Mouse (Mus musculus) embryo, embryonic 9.5 days (tissue): ENCODE measurements around the gene Rbpms2.
A peak's percentile ranks its signal among the peaks of the same experiment; 100 is the strongest.
"Not testable (repeated sequence)": the region's sequence is repeated elsewhere in the genome, so short reads cannot be mapped to it uniquely, and the experiment has no call there.

Experiments
- DNase-seq: peaks from one replicate; pipeline ENCODE4 v3.0.0-alpha.2; 2017; ENCODE audit errors: extremely low spot score

Rbpms2 gene

DNA sequence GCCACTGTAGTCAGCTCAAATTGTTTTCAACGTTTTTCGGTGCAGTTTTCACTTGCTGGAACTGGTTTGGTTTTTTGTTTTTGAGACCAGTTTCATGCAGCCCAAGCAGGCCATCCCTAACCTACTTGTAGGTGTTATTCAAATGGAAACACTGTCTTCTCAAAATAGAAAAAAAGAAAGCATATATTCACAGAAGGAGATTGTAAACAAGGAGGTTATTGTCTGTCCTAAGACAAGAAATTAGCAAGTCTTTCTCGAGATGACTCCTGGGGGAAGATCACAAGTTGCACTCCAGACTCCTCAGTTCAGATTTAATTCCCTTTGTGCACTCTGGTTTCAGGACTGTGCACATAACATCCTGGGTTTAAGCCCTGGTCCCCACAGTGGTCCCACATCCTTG is 10.1 kb upstream of the Rbpms2 start:
- no peak for DNase-seq

DNA sequence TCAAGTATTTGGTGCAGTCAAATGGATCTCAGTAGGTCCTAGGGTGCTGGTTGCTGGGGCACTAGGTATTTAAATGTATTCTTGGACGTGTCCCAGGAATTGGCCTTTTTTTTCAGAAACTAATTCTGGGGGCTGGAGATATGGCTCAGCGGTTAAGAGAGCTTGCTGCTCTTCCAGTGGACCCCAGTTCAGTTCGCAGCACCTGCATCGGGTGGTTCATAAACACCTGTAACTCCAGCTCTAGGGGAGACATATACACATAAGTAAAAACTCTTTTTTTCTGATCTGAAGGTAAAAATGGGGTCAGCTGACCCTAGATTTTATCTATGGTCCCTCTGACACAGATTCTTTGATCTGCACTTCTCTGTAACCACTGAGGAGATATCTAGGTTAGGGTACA is 8.3 kb upstream of the Rbpms2 start:
- DNase-seq: no peak

DNA sequence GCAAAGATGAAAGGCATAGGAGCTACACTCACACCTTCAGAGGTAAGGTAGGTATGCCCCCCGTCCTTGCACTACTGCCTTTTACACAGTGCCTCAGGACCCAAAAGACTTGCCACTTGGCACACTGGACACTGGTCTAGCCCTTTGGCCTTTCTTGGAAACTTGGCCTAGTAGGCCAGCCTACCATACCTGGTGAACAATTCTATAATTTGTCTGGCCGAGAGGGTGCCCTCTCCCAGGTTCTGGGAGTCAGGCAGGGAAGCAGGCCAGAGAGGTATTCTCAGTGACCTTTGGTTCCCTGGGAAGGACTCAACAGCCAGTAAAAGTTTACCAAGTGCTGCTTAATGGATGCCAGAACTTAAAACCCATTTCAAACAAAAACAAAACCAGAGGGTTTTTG is 7.8 kb upstream of the Rbpms2 start:
- no peak for DNase-seq

DNA sequence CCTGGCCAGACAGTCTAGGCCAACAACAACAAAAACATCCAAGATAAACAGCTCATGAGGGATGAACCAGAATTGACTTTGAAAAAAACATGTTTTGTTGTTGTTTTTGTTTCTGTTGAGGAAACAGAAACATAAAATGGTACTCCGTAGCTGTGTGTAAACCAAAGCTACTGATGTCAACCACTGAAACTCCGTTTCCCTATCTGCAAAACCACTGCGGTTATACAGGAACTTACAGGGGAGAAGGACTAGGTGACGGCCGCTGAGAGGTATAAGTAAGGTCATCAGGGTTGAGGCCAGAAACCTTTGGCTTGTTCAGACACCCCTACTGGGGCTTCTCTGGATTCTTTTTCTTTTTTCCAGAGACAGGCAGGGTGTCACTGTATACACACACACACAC is 6.6 kb upstream of the Rbpms2 start:
- no peak for DNase-seq

DNA sequence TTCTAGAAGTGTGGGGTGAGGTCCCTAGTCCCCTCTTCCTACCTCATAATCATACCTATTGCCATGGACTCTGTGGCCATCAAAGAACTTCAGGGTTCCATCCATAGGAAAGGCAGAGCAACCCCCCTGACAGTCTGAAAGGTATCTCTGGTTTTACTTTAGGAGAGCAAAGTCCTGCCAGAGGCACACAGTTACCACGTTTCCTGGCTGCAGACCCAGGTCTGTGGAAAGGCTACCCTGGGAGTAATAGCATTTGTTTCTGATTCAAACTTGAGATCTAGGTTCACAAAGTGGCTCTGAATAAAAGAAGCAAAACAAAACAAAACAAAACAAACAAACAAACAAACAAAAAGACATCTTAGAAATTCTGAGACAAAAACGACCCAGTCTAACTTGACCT is 5.2 kb upstream of the Rbpms2 start:
- no peak for DNase-seq

DNA sequence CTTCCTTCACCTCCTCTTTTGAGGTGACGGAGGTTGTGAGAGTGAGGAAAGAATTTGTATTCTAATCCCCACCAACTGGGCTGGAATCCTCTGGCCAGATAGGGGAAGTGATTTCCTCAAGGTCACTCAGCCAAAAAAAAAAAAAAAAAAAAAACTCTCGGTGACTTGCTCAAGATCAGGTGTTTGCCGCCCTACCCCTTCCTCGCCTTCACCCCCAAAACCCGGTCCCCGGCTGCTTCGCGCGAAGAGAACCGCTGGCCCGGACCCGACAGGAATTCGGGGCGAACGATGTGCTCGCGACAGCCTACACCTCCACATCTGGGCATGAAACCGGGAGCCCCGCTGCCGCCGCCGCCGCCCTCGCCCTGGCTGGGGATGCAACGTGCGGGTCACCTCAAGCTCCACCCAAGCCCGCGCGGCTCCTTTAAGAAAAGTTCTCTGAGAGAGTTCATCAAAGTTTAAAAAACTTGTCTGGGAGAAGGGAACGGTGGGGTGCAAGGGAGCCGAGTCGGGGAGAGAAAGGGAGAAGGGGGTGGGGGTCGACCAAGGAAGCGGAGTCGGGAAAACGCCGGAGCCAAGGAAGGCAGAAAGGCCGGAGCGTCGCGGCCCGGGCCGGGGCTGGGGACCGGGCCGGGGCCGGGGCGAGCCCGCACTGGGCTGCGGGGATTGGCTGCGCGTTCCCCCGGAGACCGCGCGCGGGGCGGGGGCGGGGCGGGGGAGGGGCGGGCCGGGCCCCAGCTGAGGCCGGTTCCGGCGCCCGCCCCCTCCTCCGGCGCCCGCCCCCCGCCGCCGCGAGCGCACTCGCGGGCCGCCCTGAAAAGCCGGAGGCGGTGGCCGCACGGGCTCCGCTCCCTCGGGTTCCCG is 551 bp downstream of the Rbpms2 start:
- no peak for DNase-seq

DNA sequence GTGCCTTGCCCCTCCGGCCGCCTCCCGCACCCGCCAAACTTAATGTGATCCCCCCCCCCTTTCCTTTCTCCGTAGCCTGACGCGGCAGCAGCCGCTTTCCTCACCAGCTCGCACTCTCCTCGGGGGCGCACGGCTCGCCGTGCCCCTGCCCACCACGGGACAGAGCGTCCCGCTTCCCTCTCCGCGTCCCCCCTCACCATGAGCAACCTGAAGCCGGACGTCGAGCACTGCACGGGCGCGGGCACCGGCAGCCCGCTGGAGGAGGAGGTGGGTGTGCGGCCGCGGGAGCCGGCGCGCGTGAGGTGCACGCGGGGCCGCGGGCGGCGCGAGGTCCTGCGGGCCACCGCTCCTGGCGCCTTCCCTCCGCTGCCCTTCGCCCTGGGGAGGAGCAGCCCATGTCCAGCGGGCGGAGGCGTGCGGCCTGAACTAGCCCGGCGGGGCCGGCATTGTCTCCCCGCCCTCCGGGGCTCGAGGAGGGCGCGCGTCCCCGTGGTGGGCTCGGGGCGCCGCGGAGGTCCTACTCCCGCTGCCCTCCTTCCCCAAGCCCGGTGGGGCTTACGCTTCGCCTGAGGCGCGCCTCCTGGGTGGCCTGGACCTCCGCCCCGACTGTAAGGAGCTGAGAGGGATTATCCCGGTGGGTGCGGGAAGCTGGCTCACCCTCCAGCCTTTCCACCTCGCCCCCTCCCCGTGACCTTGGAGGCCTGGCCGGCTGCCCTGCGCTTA is 1.3 kb downstream of the Rbpms2 start:
- peak; percentile 77 for DNase-seq

DNA sequence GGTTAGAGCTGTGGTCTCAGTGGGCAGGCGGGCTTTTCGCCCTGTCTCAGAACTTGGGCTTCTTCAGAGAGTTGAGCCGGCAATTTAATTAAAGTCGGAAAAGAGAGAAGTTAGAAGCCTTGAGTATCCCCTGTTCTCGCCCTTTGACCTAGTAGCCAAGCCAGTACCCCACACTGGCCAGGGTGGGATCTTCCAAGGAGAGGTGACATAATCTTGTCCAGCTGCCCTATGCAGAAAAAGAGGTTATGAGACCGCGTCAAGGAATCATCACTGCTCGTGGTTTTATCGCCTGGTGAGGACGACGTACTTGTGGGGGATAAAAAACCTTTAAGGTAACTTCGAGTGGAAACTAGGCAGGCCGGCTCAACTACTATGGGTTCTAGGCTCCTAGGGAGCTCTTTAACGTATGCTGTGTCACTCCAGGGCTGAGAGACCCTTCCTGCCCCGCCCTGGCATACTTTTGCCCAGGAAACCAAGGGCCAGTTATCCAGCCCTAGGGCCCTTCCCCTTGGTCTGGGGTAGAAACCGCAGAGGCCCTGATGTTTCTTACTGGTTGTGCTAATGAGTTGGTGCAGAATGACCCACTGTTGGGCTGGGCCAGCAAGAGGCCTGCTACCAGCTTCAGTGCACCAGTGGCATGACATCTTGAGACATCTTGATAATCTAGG is 2.0 kb downstream of the Rbpms2 start:
- no peak for DNase-seq

DNA sequence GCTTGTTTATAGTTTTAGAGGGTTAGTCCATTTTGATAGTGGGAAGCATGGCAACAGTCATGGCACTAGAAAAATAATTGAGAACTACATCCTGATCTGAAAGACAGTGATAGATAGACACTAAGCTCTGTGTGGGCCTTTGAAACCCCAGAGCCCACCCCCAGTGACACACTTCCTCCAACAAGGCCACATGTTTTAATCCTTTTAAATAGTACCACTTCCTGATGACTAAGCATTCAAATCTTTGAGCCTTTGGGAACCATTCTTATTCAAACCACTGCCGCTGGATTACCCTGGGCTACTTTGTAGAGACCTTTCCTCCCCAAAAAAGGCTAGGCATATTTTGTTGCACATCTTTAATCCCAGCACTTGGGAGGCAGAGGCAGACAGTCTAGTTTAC is 6.3 kb downstream of the Rbpms2 start:
- DNase-seq: no peak

DNA sequence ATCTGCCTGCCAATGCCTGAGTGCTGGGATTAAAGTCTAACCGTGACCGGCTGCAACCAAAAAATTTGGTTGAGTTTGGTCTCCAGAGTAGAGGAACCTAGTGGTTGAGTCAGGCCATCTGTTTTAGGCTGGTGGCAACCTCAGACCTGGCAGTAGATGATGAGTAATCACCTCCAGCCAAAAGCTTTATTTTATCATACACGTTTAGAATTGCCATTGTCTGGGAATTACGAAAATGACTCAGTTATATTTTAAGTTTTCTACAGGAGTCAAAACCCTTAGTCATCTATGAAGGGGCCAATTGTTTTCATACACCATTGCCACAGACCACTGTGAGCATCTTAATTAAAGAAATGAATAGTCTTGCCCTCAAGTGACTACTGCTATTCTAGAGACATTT is 7.5 kb downstream of the Rbpms2 start:
- no peak for DNase-seq

DNA sequence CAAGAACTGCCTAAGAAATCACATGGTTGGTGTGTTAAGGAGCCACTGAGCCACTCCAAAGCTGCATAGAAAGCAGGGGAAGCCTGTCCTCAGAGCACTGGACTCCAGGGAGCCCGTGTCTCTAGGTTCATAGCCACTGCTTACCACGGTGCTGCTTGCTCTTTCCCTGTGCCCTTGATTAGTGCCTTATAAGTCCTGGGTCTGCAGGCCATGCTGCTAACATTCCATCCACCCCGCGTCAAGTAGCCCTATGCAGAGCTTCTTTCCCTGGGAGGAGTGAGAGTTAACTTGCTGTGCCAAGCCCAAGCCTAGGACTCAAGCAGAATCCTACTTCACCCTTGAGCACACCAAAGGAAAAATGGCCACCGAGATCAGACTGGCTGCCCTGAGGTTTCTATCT is 9.6 kb downstream of the Rbpms2 start:
- DNase-seq: no peak

DNA sequence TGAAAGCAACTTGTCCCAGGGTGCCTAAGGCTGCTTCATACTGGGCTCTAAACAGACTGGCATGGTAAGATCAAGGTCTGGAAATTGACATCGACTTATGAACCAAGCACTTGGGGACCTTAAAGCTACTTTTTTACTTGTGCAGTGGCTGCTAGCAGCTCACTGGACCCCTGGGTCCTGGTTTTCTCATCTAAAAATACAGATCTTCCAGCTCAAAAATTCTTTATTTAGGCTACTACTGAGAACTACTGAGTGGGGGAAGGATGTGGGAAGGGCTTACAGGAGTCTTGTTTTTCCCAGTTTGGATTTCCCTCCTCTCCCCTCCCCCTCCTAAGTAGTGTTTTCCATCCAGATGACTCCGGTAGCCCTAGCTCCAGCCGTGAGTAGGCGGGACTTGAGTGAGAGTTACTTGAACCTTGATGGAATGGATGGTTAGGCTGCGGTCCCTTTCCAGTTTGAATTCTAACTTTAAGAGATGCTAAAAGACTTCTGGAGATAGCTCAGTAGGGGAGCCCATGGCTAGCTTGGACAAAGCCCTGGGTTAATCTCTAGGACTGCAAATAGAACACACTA is 11.5 kb downstream of the Rbpms2 start:
- DNase-seq: peak; percentile 65

DNA sequence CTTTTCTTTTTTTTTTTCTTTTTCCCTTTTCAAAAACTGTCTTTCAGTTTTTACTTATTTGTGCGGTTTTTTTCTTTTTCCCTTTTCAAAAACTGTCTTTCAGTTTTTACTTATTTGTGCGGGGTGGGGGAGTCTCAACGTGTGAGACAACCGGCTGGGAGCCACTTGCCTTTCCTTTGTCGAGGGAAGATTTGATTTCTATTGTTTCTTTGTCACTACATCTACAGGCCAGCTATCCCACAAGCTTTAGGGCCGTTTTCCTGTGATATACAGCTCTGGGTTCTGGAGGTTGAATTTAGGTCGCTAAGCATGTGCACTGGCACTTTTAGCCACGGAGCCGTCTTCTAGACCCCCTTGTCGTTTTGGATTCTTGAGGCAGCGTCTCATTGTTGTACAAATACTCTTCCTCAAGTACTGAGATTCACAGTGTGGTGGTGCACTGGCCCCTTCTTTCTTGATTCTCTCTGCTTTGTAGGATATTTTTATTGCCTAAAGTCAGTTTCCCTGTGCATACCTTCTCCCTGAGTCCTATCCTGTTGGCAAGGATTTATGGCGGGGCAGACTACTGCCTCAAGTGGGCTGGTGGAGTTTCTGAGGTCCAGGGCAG is 12.1 kb downstream of the Rbpms2 start:
- peak; percentile 29 for DNase-seq

DNA sequence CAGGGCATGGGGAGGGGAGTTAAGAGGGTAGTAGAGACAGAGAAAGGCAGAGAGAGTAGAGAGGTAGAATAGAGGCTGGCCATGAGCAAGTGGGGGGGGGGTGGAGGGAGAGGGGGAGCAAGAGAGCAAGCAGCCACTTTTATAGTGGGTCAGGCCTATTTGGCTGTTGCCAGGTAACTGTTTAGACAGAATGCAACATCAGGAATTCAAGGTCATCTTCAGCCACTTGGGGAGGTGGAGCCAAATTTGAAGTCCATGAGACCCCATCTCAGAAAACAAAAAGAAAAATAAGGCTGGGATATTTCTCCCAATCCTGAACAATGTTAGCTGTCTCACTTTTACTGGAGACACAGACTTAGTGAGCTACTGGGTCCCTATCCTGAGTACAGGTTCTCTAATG is 13.1 kb downstream of the Rbpms2 start:
- DNase-seq: no peak

DNA sequence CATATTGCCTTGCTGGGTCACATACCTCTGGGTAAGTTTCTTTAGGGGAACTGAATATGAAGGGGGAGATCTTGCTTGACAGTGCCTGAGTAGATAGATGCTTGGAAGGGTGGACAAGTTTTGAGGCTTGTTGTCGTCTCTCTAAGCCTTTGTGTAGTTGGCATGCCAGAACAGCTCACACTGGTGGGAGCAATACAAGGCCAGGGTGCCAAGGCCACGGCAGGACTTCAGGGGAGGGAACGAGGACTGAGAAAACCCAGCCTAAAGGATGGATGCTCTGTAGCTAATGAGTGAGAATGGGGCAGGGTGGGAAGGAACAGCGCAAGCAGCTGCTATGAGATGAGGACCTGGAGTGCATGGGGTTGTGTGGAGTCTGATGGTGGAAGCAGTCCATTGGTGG is 15.5 kb downstream of the Rbpms2 start:
- no peak for DNase-seq

DNA sequence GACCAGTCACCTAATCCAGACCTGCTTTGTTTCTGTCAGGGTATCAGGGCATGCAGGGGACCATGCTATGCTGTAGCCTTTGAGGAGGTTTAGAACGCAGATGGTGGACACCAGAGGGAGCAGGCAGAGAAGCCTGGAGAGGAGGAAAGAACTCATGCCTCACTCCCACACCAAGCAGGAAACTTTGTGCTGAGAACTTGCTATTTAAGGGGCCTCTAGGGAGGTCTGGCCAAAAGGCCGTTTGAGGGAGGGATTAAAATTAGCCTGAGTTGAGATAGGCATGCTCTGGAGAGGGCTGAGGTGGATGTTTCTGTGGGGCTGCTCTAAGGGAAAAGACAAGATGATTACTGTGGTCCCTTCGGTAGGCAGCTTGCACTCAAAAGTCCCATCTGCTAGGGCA is 16.5 kb downstream of the Rbpms2 start:
- DNase-seq: no peak

DNA sequence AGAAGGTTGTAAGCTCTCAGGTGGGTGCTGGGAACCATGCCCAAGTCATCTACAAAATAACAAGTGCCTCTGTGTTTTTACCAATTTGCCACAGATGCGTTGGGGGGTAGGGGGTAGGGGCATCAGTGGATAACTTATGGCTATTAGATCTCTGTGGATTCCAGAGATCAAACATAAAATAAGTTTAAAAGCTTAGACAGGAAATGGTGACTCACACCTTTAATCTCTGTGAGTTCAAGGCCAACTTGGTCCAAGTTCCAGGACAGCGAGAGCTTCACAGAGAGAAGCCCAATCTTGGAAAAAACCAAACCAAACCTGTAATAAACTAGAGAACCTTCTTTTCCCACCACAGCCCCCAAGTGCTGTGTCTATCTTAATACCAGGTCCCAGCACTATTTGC is 17.3 kb downstream of the Rbpms2 start:
- DNase-seq: no peak

DNA sequence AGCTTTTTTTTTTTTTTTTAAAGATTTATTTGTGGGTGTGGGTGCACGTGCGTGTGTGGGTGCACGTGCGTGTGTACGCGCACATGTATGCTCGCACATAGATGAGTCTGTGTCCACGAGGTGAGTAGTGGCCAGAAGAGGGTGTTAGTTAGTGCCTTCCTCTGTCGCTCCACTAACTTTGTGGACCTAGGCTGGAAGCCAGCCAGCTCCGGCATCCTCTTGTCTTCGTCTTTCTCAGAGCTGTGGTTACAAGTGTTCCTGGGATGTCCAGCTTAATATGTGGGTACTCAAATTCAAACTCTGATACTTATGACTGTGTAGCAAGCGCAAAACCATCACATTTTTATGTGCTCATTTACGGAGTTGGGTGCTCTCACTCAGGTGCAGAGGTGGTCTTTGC is 19.3 kb downstream of the Rbpms2 start:
- no peak for DNase-seq

DNA sequence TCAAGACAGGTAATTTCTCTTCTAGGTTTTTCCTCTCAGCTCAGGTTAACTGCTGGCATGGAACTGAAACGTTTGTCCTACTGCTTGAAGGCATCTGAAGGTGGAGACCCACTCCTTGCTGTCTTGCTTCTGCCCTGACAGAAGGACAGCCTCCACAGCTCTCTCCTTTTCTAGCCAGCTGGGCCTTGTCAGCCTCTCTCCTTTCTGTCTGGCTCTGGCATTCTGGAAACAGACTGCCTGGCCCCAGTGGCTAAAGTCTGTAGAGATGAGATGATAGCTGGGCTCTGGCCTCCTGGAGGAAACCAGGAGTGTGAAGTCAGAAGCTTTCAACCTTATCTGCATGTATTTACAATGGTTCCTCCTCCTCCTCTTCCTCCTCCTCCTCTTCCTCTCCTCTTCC is 20.5 kb downstream of the Rbpms2 start:
- DNase-seq: no peak

DNA sequence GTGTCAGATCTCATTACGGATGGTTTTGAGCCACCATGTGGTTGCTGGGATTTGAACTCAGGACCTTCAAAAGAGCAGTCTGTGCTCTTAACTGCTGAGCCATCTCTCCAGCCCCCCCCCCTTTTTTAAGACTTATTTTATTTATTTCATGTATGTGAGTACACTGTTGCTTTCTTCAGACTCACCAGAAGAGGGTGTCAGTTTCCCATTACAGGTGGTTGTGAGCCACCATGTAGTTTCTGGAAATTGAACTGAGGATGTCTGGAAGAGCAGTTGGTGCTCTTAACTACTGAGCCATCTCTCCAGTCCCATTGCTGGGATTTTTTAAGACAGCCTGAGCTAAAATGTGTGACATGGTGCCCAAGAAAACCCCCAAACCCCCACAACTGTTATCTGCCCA is 22.5 kb downstream of the Rbpms2 start:
- DNase-seq: not testable (repeated sequence)

DNA sequence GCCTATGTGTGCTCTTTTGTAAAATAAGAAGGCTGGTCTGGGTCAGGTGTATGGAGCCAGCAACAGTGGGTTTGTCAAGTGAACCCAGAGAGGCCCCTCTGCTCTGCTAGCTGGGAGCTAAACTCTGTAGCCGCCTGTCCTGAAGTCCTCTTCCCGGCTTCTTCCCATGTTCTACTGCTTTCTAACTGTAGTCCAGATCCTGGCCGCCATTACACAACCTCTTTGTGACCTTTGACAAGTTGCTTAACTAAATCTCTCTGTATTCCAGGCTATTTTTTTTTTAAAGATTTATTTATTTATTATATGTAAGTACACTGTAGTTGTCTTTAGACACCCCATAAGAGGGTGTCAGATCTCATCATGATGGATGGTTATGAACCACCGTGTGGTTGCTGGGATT is 24.3 kb downstream of the Rbpms2 start:
- DNase-seq: no peak

DNA sequence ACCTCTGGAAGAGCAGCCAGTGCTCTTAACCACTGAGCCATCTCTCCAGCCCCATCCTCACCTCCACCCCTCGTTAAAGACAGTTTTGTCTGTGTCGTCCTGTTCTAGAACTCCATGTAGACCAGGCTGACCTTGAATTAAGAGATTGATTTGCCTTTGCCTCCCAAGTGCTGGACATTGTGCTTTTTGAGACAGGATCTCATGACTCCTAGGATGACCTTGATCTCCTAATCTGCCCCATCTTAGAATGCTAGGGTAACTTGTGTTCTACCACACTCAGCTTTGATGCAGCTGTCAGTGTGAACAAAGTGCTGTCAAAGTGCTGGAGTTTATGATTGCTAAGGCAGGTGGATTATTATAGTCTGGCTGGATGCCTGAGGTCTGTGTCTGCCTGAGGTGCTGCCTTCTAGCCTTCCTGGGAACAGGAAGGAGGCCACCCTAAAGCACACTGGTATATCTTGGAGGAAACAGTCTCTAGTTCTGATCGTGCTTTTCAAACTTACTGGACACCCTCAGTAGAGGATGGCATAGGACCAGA is 25.3 kb downstream of the Rbpms2 start:
- no peak for DNase-seq
